Mouse (Mus musculus) hindbrain, embryonic 13.5 days (tissue): ENCODE results near the gene Ddx20. TPM values are rescaled to one million over a fixed set of nuclear protein-coding genes. Genes with fewer than 3 reads are reported as not detected.

Experiments used
- ATAC-seq: fragments of 200-750 bp; cut with Nextera tagmentation; 2 replicates; pipeline ENCODE4 v1.8.0; 2017; ENCODE audit warnings: moderate TSS enrichment; ENCODE audit not compliant: low FRiP score
- H3K27ac ChIP-seq: fragments of 300-500 bp; sonication (generic); 2 replicates; pipeline ENCODE4 v1.5.1; 2015; ENCODE audit warnings: inconsistent platforms, mild to moderate bottlenecking, moderate library complexity
- H3K27me3 ChIP-seq: fragments of 300-500 bp; sonication (generic); 2 replicates; pipeline ENCODE4 v1.6.1; 2015; ENCODE audit warnings: mild to moderate bottlenecking, inconsistent platforms
- H3K36me3 ChIP-seq: fragments of 300-500 bp; sonication (generic); 2 replicates; pipeline ENCODE4 v1.6.1; 2015; ENCODE audit warnings: mild to moderate bottlenecking, inconsistent platforms
- H3K4me1 ChIP-seq: fragments of 300-500 bp; sonication (generic); replicated peaks from 2 replicates; pipeline ENCODE4 v1.6.1; 2015; ENCODE audit warnings: inconsistent platforms
- H3K4me2 ChIP-seq: fragments of 300-500 bp; sonication (generic); 2 replicates; pipeline ENCODE4 v1.6.1; 2015; ENCODE audit warnings: inconsistent platforms, mild to moderate bottlenecking, moderate library complexity
- H3K4me3 ChIP-seq: fragments of 300-500 bp; sonication (generic); 2 replicates; pipeline ENCODE4 v1.5.1; 2015; ENCODE audit warnings: mild to moderate bottlenecking, inconsistent platforms
- H3K9ac ChIP-seq: fragments of 300-500 bp; sonication (generic); 2 replicates; pipeline ENCODE4 v1.6.1; 2015; ENCODE audit warnings: mild to moderate bottlenecking, inconsistent platforms
- H3K9me3 ChIP-seq: fragments of 300-500 bp; sonication (generic); 2 replicates; pipeline ENCODE4 v1.6.1; 2016; ENCODE audit warnings: inconsistent platforms
- WGBS: fragments of 180-500 bp; shearing (Covaris S2); methylation state at CpG from one replicate; pipeline ENCODE4 v1.1.7; 2015; 5-methylcytosine and 5-hydroxymethylcytosine counted together
- polyA plus RNA-seq: library from polyadenylated mRNA; unstranded; fragments of >200 nt; fragmentation: Nextera tagmentation; extraction: Ambion mirVana; gene quantifications from 2 replicates; pipeline ENCODE4 v1.2.1, GENCODE M21; 2015

Gene Ddx20
- polyA plus RNA-seq, result 26.4 and 27.4 TPM in 2 replicates

DNA sequence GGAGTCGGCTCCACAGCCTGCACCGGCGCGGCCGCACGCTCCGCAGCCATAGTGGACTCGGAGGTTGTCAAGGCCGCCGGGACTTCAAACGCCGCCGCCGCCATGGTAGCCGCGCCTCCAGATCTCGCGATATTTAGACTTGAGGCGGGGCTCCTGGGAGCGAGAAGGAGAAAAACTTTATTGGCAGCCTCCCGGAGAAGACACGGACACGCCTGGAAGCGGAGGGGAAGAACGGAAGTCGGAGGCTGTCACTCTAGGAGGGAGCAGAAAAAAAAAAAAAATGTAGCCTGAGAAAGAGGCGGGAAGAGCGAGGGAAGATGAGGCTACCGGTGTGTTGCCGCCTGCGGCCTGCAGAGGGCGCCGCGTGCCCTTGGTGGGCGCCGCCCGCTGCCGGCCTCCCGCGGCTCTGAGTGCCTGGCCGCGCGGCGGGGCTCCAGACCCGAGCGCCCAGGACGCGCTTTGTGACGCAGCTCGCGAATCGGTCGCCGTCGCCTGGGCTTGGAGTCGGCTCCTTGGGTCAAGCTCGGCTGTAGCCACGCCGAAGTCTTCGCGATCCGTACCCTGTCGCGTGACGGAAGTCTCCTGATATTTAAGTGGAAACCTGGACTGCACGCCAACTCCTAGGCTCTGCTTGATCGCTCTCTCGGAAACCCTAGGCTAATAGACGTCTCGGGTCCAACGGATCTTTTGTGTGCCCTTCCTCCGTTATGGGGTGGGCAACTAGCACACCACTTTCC, at the start of gene Ddx20:
Ddx20 (minus strand) TSS at position 251 of the 737 bp plus-strand sequence.
- Histone ChIP-seq H3K4me2 (peak within 1 kb of the TSS; percentile 72), H3K9ac (peak within 1 kb of the TSS; percentile 92), H3K27me3 (peaks cover 4% of the 10 kb centered on the region; the same call in 1 of the 2 replicates), H3K36me3 (peaks cover 14% of the 10 kb centered on the region; the same call in 1 of the 2 replicates), H3K4me3 (peak within 1 kb of the TSS; percentile 93), H3K9me3 (no peaks in the 10 kb centered on the region), H3K4me1 (peaks cover 11% of the 10 kb centered on the region), H3K27ac (peak within 1 kb of the TSS; percentile 86)
- peak; percentile 97 for ATAC-seq
- under 1% methylated on average over 62 of the region's 72 CpGs for WGBS

DNA sequence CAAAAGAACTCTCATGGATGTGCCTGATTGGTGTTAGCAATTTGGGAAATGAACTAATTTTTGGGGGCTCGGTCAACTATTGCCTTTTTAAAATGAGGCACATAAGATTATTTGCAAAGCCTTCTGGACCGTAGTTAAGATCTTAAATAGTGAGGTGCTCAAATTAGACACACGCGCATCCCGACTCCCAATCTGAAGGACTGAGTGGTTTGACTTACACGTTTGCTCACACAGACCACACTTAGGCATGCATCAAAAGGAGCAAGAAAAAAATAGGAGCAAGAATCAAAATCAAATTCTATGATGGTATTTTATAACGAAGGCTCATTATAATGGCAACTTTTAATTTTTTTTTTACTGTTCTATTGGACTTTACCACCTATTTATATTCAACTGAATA, 49.7 kb upstream of the Ddx20 start:
- ATAC-seq, result no peak
- Histone ChIP-seq H3K9me3 (no peaks in the 10 kb centered on the region), H3K4me3 (no peak overlapping the region), H3K4me1 (no peaks in the 10 kb centered on the region), H3K27me3 (no peaks in the 10 kb centered on the region), H3K27ac (no peak overlapping the region), H3K36me3 (peaks cover 31% of the 10 kb centered on the region), H3K9ac (no peak overlapping the region), H3K4me2 (no peak overlapping the region)
- 93% methylated on average over 7 of the region's 7 CpGs for WGBS

DNA sequence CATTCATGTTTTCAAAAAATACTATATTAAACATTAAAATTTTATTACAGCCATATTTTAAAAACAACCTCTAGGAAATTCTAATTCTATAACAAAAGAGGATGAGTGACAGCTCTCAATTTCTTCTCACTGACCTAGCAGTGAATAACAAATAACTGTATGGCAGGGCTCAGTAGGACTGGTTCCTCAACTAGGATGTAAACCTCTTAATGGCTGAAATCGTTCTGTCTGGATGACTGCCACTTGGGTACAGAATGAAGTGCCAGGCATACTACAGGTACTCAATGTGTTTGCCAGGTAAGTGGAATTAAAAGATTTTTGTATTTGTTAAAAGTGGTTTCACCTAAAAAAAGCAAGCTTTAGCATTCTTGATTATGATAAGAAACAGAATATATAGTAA, 48.8 kb upstream of the Ddx20 start:
- no peak overlapping the region for H3K4me2 ChIP-seq
- H3K27ac ChIP-seq, result no peak overlapping the region
- no peak overlapping the region for H3K9ac ChIP-seq
- WGBS, result 92% methylated on average over 1 of the region's 1 CpGs
- H3K27me3 ChIP-seq, result no peaks in the 10 kb centered on the region
- H3K4me1 ChIP-seq, result no peaks in the 10 kb centered on the region
- no peaks in the 10 kb centered on the region for H3K9me3 ChIP-seq
- H3K4me3 ChIP-seq, result no peak overlapping the region
- ATAC-seq, result no peak
- peaks cover 33% of the 10 kb centered on the region for H3K36me3 ChIP-seq

DNA sequence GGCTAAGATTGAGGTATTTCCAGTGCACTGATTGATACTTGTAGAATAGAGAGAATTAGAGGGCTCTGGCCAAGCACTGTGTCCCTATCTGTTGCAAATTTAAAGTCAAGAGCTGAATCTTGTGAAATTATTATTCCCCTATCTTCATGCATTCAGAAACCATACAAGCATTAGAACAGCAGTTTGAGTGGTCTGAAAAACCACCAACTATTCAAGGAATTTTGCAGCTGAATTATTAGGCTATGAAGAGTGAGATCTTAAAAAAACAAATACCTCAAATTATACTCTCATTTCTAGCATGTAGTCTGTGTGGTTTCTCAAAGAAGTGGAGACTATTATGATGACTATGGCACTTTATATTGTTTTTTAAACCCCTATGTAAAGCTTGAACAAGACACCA, 47.9 kb upstream of the Ddx20 start:
- Histone ChIP-seq H3K27me3 (no peaks in the 10 kb centered on the region), H3K4me2 (no peak overlapping the region)

DNA sequence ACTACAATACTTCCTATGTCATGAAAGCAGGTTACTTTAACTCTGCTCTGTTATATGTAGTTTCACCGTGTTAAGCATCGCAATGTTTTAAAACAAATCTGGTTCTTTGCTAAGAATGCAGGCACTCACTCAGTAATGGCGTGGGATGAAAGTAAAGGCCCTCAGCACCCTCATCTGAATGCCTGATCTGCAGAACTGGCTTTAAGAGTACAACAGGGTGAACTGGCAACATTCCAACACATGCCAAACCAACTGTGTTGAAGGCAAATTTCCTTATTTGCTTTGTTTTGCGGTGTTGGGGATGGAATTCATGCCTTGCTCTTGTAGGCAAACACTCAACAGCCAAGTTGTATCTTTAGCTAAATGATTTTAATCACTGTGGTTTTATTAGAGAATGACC, 46.2 kb upstream of the Ddx20 start:
- Histone ChIP-seq H3K4me2 (no peak overlapping the region), H3K4me3 (no peak overlapping the region), H3K27me3 (no peaks in the 10 kb centered on the region), H3K36me3 (peaks cover 42% of the 10 kb centered on the region), H3K9me3 (no peaks in the 10 kb centered on the region), H3K4me1 (no peaks in the 10 kb centered on the region), H3K9ac (no peak overlapping the region), H3K27ac (no peak overlapping the region)
- ATAC-seq, result no peak
- 85% methylated on average over 4 of the region's 4 CpGs for WGBS

More for the DNA sequence above, 47.9 kb upstream of the Ddx20 start:
- no peaks in the 10 kb centered on the region for H3K4me1 ChIP-seq
- H3K36me3 ChIP-seq, result peaks cover 42% of the 10 kb centered on the region
- ATAC-seq, result no peak
- no peak overlapping the region for H3K9ac ChIP-seq
- no peaks in the 10 kb centered on the region for H3K9me3 ChIP-seq
- H3K27ac ChIP-seq, result no peak overlapping the region
- H3K4me3 ChIP-seq, result no peak overlapping the region

DNA sequence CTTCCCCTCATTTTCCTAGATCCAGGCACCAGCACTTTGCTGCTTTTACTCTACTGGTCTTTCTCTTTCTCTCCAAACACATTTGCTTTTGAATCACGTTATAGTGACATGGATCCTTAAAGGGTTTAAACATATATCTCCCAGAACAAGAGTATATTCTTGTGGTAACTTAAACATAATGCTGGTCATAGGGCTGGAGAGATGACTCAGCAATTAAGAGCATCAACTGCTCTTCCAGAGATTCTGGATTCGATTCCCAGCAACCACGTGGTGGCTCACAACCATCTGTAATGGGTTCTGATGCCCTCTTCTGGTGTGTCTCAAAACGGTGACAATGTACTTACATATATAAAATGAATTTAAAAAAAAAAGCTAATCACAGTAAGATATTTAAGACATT, 45.0 kb upstream of the Ddx20 start:
- H3K27me3 ChIP-seq, result no peaks in the 10 kb centered on the region
- no peaks in the 10 kb centered on the region for H3K4me1 ChIP-seq
- WGBS, result 91% methylated on average over 4 of the region's 4 CpGs
- H3K9ac ChIP-seq, result no peak overlapping the region
- H3K27ac ChIP-seq, result no peak overlapping the region
- ATAC-seq, result no peak
- H3K4me2 ChIP-seq, result no peak overlapping the region
- H3K36me3 ChIP-seq, result peaks cover 35% of the 10 kb centered on the region
- no peak overlapping the region for H3K4me3 ChIP-seq
- no peaks in the 10 kb centered on the region for H3K9me3 ChIP-seq

DNA sequence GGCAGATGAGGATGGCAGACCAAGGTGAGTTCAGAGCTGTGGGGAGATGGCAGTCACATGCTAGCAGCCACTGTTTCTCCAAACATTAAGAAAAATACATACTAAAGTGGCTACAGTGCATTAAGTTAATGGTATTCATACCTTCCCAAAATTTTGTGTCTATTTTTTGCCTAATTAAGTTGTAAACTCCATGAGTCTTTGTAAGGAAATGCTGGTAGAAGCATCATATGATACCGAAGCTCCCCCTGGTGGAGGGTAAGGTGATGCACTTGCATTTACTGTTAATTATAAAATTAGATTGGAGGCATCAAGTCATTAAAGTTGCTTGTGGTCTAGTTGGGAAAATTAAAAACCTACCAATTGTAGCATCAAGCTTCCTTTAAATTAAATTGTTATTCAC, 38.7 kb upstream of the Ddx20 start:
- no peak overlapping the region for H3K4me3 ChIP-seq
- 6% methylated on average over 1 of the region's 1 CpGs for WGBS
- no peak overlapping the region for H3K27ac ChIP-seq
- H3K36me3 ChIP-seq, result peaks cover 12% of the 10 kb centered on the region
- no peak for ATAC-seq
- H3K4me1 ChIP-seq, result 0 out of 2 replicates have a peak, but pooled peaks cover 3% of the 10 kb centered on the region
- H3K9me3 ChIP-seq, result no peaks in the 10 kb centered on the region
- no peak overlapping the region for H3K4me2 ChIP-seq
- H3K9ac ChIP-seq, result no peak overlapping the region
- no peaks in the 10 kb centered on the region for H3K27me3 ChIP-seq

DNA sequence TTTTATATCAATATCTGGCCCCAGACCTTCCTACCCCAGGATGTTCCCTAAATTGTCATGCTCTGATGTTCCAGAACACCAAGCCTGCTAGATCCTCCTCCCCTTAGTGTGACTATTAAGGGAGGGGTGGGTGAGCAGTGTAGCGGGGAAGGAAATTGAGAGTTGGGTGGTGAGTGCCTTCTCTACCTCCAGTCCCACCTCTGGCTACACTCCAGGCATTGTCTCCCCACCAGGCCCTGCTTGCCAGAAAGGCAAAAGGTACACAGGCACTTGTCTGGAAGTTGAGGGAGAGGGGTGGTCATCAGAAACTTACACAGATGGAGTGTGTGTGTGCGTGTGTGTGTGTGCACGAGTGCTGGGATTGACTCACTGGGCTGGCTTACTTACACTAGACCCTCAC, 35.1 kb upstream of the Ddx20 start:
- Histone ChIP-seq H3K27me3 (no peaks in the 10 kb centered on the region), H3K27ac (no peak overlapping the region), H3K4me2 (no peak overlapping the region), H3K4me3 (no peak overlapping the region), H3K4me1 (peaks cover 27% of the 10 kb centered on the region), H3K36me3 (peaks cover 3% of the 10 kb centered on the region; the same call in 1 of the 2 replicates), H3K9me3 (no peaks in the 10 kb centered on the region), H3K9ac (no peak overlapping the region)
- 94% methylated on average over 3 of the region's 3 CpGs for WGBS
- ATAC-seq, result no peak

DNA sequence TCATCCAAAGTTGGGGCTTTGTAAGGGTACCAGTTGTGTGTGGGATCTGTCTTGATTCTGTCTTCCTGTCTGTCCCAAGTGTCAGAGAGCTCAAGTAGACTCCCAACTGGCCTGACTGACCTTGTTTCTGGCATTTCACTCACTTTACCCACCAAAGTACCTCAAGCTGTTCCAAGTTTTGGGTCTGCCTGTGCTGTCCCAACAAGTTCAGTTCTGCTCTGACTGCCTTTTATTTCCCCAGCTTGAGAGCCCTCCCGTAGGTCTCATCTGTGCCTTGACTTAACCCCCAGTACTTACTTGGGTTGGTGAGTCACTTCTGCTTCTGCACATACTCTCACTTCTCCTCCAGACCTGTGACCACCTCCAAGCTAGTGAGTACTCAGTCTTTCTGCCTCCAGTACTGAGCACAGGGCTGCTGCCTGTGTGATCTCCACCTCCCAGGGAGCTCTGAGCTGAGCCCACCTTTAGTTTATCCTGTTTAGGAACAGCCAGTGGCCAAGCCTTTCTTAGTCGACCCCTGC, 34.4 kb upstream of the Ddx20 start:
- Histone ChIP-seq H3K4me2 (no peak overlapping the region), H3K4me3 (no peak overlapping the region), H3K9ac (no peak overlapping the region), H3K36me3 (no peaks in the 10 kb centered on the region), H3K4me1 (peaks cover 34% of the 10 kb centered on the region), H3K9me3 (no peaks in the 10 kb centered on the region), H3K27ac (no peak overlapping the region), H3K27me3 (no peaks in the 10 kb centered on the region)
- 82% methylated on average over 2 of the region's 2 CpGs for WGBS
- no peak for ATAC-seq

DNA sequence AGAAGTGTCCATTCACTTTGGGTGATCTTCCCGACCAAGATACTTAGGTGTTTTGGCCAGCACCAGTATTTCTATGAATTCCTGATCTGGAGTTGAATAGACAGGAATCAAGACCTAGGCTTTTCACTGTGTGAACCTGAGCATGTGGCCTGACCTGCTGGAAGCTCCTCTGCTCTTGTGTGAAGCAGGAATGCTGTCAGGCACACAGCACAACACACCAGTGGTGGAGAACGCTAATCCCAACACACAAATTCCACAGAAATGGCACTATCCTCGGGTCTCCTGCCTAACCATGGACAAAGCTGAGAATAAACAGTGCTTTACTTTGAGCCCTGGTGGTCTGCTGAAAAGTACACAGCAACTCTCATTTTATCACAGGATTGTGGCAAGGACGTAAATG, 33.1 kb upstream of the Ddx20 start:
- Histone ChIP-seq H3K27ac (no peak overlapping the region), H3K36me3 (no peaks in the 10 kb centered on the region), H3K27me3 (0 out of 2 replicates have a peak, but pooled peaks cover 4% of the 10 kb centered on the region), H3K4me1 (peaks cover 42% of the 10 kb centered on the region), H3K9me3 (no peaks in the 10 kb centered on the region), H3K4me3 (no peak overlapping the region), H3K4me2 (no peak overlapping the region), H3K9ac (no peak overlapping the region)
- no peak for ATAC-seq
- WGBS, result 83% methylated on average over 4 of the region's 4 CpGs

DNA sequence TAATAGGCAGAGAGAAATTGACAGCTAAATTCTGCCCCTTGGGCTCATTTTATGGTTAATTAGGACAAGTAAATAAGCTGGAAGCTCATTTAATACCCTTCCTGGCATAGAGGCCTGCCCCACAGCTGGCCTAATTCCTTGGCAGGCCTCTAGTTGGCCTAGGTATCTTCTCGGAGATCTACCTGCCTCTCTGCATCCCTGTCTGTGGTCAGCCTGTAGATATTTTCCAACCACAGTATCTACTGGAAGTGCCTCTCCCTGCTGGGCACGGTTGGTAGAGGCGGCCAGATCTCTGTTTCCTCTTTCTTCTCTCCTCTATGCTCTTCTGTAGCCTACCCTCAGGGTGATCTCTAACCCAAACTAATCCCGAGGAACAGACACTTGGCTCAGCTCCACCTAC, 32.6 kb upstream of the Ddx20 start:
- no peak overlapping the region; the same call in 1 of the 2 replicates for H3K27ac ChIP-seq
- H3K4me2 ChIP-seq, result no peak overlapping the region
- no peak for ATAC-seq
- no peak overlapping the region for H3K9ac ChIP-seq
- no peaks in the 10 kb centered on the region for H3K9me3 ChIP-seq
- H3K4me1 ChIP-seq, result peaks cover 42% of the 10 kb centered on the region
- H3K4me3 ChIP-seq, result no peak overlapping the region
- H3K36me3 ChIP-seq, result no peaks in the 10 kb centered on the region
- 0 out of 2 replicates have a peak, but pooled peaks cover 4% of the 10 kb centered on the region for H3K27me3 ChIP-seq
- 75% methylated on average over 4 of the region's 4 CpGs for WGBS

DNA sequence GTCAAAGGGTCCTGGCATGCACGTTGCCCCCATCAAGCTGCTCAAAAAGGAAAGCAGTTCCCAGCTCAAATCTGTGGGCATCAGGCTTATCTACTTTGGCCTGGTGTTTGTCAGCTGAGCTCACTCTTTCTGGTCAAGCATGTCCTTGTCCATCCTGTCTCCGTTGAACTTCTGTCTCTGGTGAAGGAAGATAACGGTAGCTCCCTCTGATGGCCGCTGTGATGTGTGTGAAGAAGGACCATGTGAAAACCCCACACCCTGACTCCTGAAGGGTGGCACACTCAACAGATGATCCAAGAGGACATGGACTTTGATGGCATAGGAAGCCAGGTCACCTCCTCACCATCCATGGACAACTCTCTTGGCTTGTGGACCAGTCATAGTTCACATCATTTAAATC, 31.4 kb upstream of the Ddx20 start:
- H3K9me3 ChIP-seq, result no peaks in the 10 kb centered on the region
- H3K4me1 ChIP-seq, result peaks cover 50% of the 10 kb centered on the region
- H3K4me2 ChIP-seq, result no peak overlapping the region
- no peaks in the 10 kb centered on the region for H3K36me3 ChIP-seq
- H3K27ac ChIP-seq, result 0 out of 2 replicates have a peak overlapping the region, but pooled peaks have one; percentile 15
- no peak overlapping the region for H3K4me3 ChIP-seq
- 59% methylated on average over 4 of the region's 4 CpGs for WGBS
- H3K9ac ChIP-seq, result no peak overlapping the region
- no peak for ATAC-seq
- H3K27me3 ChIP-seq, result 0 out of 2 replicates have a peak, but pooled peaks cover 4% of the 10 kb centered on the region
